Mouse (Mus musculus): ENCODE measurements at regions not wholly inside any gene's neighbourhood (a gene's known extent, or its start where the extent isn't known, plus 50 kb on each side); places are given as distances from the start of the nearest gene placed in this dataset.

- DNase-seq (ENCODE audit: low spot score in 2 of 2) = peak in 1 of 2 experiments; percentile 29
These were observed 135.5 kb upstream of the Med13l start for GRCm38 (mm10) chr5:118424764-118425568.

- no peak for DNase-seq (ENCODE audit: low spot score in 2 of 2)
These were observed 133.8 kb upstream of the Med13l start for GRCm38 (mm10) chr5:118426673-118427072.

DNA sequence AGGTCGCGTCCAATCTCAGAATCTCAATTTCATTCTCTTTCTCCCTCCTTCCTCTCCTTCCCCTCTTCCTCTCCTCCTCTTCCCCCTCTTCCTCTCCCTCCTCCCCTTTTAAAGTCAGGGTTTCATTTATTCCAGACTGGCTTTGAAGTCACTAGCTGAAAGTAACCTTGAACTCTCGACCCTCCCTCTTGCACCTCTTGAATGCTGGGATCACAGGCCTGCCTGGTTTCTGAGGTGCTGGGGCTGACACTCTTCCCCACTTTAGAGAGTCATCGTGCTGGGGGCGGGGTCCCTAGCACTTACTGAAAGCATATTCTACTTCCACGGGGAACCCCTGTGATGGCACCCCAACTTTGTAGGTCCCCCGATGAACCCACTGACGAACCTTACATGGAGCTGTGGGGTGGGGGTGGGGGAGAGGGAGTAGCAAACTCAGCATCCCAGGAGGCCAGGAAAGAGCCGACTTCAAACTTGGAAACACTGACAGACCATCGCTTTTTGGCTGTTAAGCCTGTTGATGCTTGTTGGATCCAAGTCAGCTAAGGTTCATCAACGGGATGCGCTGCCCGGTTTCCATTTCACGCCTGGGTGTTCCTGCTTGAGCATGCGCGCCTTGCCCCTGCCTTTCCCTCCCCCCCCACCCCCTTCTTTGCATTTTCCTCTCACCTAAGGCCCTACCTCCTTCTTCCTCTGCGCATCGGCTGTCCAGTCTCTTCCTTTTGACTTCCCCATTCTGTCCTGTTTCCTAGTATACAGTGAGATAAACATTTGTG is 132.0 kb upstream of the Med13l start:
- DNase-seq (ENCODE audit: low spot score in 2 of 2) = no peak

- no peak for DNase-seq (ENCODE audit: low spot score in 2 of 2)
These were observed 126.9 kb upstream of the Med13l start for GRCm38 (mm10) chr5:118433599-118433998.

DNA sequence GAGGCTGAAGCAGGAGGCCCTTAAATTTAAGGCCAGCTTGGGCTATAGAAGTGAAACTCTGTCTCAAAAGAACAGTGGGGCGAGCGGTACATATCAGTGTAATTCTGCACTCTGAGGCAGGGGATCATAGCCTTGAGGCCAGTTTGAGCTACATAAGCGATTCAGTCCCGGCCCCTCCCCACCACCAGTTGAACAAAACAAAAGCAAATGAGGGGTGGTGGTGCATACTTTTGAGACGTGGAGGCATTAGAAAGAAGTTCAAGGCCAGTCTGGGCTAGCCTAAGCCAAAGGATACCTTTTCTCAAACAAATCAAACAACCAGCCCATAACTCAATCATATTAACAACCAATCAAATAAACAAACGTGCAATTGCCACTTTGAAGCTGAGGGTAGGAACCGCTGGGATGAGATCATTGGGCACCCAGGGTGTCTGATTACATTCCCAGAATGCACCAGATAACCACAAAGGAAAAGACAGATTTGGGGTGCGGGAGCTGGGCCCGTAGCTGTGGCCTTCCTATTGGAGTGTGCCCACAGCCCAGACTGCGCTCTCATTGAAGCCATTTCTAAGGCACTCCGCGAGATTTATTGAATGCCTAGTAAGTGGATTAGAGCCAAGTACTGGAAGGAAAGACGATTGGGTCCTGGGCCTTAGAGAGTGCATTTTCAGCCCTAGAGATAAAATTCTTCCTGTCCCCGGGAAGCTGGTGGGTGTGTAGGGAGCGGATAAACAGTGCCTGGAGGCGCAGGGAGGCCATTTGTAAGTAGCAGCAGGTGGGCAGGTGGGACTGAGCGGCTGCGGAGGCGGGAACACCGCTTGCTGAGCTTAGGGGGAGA is 125.5 kb upstream of the Med13l start:
- no peak for DNase-seq (ENCODE audit: low spot score in 2 of 2)

- no peak for DNase-seq (ENCODE audit: low spot score in 2 of 2)
These were observed 124.9 kb upstream of the Med13l start for GRCm38 (mm10) chr5:118435556-118435950.

DNA sequence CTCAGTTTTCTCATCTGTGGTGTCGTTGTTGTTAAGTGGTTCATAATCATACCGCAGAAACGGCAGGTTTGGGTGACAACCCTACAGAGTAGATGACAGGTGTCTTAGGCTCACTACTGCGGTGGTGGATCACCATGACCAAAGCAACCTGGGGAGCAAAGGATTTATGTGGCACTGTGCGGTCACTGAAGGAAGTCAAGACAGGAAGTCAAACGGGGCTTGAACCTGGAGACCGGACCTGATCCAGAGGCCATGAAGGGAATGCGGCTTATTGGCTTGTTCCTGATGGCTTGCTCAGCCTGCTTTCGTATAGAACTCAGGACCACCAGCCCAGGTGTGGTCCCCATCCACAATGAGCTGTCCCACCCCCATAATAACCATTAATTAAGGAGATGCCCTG is 124.4 kb upstream of the Med13l start:
- DNase-seq (ENCODE audit: low spot score in 2 of 2) = no peak

DNA sequence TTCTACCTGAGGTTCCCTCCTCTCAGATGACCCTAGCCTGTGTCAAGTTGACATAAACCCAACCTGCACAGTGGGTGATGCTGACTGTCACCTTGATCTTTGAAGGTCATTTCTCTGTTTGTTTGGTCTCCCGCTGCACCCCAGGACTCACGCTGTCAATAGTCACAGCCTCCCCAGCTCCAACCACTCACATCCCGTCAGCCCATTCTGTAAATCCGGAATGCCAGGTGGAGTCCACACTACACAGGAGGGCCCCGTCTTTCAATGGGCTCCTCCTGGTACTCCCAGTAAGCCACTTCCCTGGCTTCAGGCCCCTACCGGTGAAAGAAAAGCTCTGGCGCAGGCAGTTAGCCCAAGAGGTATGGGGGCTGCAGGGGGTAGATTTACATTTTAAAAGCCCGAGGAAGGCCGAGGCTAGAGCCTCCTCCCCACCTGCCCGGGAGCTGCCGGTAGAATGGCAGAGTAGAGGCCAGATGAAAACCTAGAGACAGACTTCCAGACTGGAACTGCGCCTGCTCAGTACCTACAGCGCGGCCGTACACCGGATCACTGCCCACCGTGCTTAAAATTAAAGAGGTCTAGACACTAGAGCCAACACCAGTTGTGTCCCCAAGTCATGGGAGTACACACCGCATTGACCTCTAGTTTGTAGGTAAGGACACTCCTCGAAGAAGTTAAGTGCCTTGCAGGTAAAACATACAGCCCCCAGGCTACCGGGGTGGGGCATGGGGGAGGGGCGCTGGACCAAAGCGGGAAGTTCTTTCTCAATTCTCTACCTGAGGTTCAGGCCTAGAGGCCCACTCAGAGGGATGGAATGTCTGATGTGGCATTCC is 123.8 kb upstream of the Med13l start:
- no peak for DNase-seq (ENCODE audit: low spot score in 2 of 2)

DNA sequence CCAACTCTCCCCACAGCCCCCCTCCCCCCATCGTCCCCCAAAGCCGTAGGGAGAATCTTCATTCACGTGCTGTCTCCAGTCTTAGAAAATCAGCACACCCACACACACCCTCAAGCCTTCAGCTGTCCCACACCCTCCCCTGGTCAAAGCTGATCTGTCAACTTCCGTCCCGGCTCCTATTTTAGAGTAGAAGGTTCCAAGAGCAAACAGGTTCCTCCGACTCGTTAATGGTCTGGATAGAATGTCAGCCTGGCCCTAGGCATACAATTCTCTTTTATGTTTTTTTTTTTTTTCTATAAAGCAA is 123.2 kb upstream of the Med13l start:
- no peak for DNase-seq (ENCODE audit: low spot score in 2 of 2)

- DNase-seq (ENCODE audit: low spot score in 2 of 2) = no peak
These were observed 122.5 kb upstream of the Med13l start for GRCm38 (mm10) chr5:118438016-118438415.

DNA sequence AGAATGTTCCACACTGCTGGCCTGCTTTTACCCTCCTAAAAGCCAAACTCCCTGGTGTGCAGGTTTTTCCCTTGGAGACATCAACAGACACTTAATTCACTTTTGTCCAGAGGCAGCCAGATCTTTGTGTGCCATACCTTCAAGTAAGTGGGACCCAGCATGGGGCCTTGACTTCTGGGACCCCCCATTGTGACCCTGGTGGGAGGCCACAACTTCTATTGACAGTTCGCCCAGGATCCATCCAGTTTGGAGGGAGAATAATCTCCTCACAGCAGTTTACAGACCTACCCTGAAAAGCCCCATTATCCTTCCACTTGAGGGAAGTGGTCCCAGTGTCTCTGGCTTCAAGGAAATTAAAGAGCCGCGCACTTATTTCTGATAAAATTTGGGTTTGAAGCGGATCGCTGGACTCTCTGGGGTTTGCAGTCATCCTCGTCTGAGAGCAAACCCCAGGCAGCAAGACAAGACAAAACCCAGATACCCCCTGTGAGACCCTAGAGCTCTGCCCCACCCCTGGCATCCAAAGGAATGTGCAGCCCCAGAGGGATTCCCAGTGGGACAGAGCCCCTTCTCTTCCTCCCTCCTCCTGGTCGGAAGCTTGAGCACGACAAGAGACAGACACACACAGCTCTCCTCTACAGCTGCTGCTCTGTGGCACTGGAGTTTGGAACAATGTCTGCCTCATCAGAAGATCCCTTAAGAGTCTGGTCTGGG is 115.8 kb upstream of the Med13l start:
- DNase-seq (ENCODE audit: low spot score in 2 of 2) = no peak

DNA sequence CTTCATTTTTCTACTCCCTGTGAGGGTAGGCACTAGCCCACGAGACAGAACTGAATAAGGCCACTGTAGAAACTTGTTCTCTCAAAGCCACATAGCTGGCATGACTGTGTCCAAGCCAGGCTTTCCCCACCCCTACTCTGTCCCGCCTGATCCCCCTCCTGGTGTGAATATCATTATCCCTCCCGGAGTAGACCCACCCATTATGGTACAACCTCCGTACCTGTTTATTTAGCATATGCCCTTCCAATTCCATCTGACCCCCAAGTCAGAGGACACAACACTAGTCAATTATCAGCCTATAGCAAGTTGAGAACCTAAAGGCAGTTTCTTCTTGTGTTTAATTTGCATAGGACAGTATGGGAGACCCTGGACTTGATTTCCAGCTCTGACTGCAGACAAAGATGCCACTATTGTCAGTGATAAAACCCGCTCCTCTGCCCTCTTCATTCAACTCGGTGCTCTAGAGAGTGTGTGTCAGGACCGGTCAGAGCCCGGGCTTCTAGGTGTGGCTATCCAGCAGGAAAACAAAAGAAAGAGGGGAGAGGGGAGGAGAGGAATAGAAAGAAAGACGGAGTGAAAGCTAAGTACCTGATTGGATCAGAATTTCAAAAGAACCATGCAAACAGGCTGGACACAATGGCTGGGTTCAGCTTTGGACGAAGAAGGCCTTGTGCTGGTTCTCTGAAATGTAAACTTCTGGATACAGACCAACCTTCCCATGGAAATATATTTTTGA is 115.1 kb upstream of the Med13l start:
- DNase-seq (ENCODE audit: low spot score in 2 of 2) = no peak

GRCm38 (mm10) chr5:118445988-118446280 is 114.5 kb upstream of the Med13l start:
- DNase-seq (ENCODE audit: low spot score in 2 of 2) = no peak

DNA sequence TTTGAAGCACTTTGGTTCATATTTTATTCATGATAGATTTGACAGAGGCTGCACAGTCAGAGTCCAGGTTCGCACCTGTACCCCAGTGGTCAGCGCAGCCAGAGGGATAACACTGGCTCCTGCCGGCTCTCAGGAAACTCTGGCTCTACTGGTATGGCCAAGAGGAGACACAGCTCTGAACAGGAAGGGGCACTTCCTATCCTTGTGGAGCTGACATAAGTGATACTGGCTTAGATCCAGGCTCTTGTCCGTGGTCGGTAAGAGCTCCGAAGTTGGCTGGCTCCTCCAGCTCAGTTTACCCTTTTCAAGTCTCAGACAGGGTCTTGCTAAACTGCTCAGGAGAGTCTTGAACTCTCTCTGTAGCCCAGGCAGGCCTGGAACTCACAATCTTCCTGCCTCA is 113.6 kb upstream of the Med13l start:
- DNase-seq (ENCODE audit: low spot score in 2 of 2) = no peak

DNA sequence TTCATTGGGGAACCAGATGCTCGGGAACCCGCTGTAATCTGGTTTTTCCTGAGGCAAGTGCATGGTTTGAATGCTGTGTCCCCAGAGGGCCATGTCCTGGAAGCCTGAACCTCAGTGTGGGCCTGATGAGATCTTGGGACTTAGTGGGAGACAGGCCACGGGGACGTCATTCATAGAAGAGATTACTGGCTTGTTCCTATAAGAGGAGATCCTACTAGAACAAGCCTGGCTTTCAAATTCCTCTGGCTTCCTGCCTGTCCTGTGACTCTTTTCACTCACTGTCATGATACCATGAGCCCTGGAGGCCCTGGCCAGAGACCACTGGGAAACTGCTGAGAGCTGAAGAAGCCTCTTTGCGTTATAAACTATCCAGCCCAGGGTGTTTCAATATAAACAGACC is 113.1 kb upstream of the Med13l start:
- DNase-seq (ENCODE audit: low spot score in 2 of 2) = no peak

DNA sequence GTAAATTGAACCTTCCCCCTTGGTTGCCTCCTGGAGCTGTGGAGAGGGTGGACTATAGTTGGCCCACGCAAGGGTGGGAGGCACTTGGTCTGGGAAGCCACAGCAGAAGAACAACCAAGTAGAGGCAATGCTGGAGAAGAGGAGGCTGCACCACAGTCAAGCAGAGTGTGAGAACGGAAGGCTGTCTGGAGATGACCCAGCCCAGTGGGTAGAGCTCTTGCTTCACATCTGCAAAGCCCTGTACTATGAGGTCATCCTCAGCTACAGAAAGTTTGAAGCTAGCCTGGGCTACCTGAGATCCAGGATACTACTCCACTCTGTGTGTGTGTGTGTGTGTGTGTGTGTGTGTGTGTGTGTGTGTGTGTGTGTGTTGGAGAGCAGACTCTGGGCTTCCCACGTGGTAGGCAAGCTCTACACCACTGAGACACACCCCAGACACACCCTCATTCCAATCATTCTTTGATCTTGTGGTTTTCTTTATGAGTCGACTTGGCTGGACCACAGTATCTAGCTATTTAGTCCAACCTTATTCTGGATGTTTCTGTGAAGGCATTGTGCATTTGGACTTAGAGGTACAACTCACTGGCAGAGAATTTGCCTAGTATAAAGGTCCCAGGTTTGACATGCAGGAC is 111.5 kb upstream of the Med13l start:
- DNase-seq (ENCODE audit: low spot score in 2 of 2) = no peak

DNA sequence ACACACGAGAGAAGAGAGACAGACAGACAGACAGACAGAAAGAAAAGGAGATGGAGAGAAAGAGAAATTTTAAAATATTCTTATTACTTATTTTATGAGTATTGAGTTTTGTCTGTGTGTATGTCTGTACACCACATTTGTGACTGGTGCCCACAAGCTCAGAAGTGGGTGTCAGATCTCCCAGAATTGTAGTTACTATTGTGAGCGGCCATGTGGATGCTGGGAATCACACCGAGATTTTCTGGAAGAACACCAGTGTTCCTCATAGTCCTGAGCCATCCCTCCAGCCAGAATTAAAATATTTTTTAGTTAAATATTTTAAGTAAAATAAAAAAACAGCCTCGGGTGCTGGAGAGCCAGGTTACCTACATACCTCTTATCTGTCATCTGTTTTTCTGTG is 110.6 kb upstream of the Med13l start:
- no peak for DNase-seq (ENCODE audit: low spot score in 2 of 2)

GRCm38 (mm10) chr5:118452052-118452451 is 108.4 kb upstream of the Med13l start:
- DNase-seq (ENCODE audit: low spot score in 2 of 2) = no peak

DNA sequence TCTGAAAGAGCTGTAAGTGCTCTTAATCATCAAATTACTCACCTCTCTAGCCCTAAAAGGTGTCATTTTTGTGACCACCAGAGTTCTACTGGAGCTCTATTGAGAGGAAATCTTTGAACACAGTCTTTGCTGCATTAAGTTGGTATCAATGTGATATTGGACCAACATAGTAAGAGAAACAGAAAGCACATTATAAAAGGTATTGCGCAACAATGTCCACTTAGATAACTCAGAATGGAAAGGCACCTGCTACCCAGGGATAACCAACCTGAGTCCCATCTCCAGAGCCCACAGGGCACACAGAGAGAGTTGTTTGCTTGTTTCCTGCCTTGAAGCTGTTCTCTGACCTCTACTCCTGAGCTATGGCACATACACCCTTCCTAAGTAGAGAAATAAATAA is 106.4 kb upstream of the Med13l start:
- DNase-seq (ENCODE audit: low spot score in 2 of 2) = no peak

Data from spleen, postnatal 10 days (tissue).